21 mouse cellular contexts compared by ENCODE assay signal in genomic region chr13:43505798-43506197, GRCm38 (mm10). TPM values are rescaled to one million over a fixed set of nuclear protein-coding genes. Genes with fewer than 3 reads are reported as not detected.
DNase-seq lines count a peak whose midpoint lies in the region; ATAC-seq and TF ChIP-seq lines count a peak whose summit lies in the region.
"Had no signal": no experiment of that assay in that cellular context is flagged by ENCODE, and none has a peak within 500 bp of the region (broad histone marks: within the 10 kb centered on the region; RNA-seq: fewer than 3 reads in every experiment).

No protein-coding gene starts in this region.

- 64% methylated on average over 3 of the region's 3 CpGs for WGBS in liver, postnatal 0 days (ENCODE audit: insufficient replicate concordance)

- H3K9ac ChIP-seq in liver, postnatal 0 days (replicated peaks) = no peak overlapping the region
- H3K9ac ChIP-seq: embryonic facial prominence, embryonic 12.5 days; forebrain, embryonic 13.5 days; forebrain, embryonic 15.5 days; forebrain, postnatal 0 days had no signal

- TF ChIP-seq CTCF in liver, postnatal 0 days (IDR thresholded peaks at IDR 0.05; ENCODE audit: low read depth) = no peak

- no peak for DNase-seq in liver, postnatal 0 days
- no peak for DNase-seq in liver
- peak; percentile 71 for DNase-seq in 416B (ENCODE audit: low read depth)
- DNase-seq in thymus, postnatal 4 days = no peak
- no peak for DNase-seq in right cerebral cortex, postnatal 36 days (ENCODE audit: low spot score in 2 of 2)
- no peak for DNase-seq in adrenal gland, adult 8-10 months
- DNase-seq: adrenal gland, adult 2 months; adrenal gland, postnatal 14 days; adrenal gland, postnatal 36 days; cerebellum, adult 11 months; cerebellum, adult 18-20 months; cerebellum, adult 8-10 months; cerebellum, adult 9-11 months; cerebellum, postnatal 14 days; forebrain, postnatal 0 days had no signal

- no peak overlapping the region for H3K4me3 ChIP-seq in liver, postnatal 0 days (ENCODE audit: low read depth, low read length)
- H3K4me3 ChIP-seq: embryonic facial prominence, embryonic 10.5 days; embryonic facial prominence, embryonic 12.5 days; forebrain, embryonic 13.5 days; forebrain, embryonic 15.5 days had no signal

- no peaks in the 10 kb centered on the region for H3K36me3 ChIP-seq in liver, postnatal 0 days (replicated peaks; ENCODE audit: insufficient read depth, low read length)
- H3K36me3 ChIP-seq: embryonic facial prominence, embryonic 10.5 days; embryonic facial prominence, embryonic 12.5 days; forebrain, embryonic 15.5 days had no signal

- H3K27ac ChIP-seq in liver, postnatal 0 days (ENCODE audit: low read depth) = peak overlapping the region; percentile 44; the same call in 1 of the 2 replicates
- H3K27ac ChIP-seq: embryonic facial prominence, embryonic 10.5 days; embryonic facial prominence, embryonic 12.5 days; forebrain, embryonic 13.5 days; forebrain, embryonic 15.5 days had no signal

- no peak overlapping the region for H3K4me2 ChIP-seq in liver, postnatal 0 days (ENCODE audit: low read depth, low read length)
- H3K4me2 ChIP-seq: embryonic facial prominence, embryonic 12.5 days; forebrain, embryonic 13.5 days; forebrain, embryonic 15.5 days had no signal

- no peak for ATAC-seq in liver, postnatal 0 days
- ATAC-seq in granulocyte monocyte progenitor cell, adult 5-6 weeks (replicated peaks; ENCODE audit: poor library complexity, severe bottlenecking) = peak; percentile 90
- peak; percentile 85 for ATAC-seq in megakaryocyte, adult 5-6 weeks (ENCODE audit: poor library complexity, severe bottlenecking)
- ATAC-seq: forebrain, embryonic 13.5 days; forebrain, embryonic 15.5 days; forebrain, postnatal 0 days had no signal

- H3K4me1 ChIP-seq in liver, postnatal 0 days (ENCODE audit: insufficient read depth) = peaks cover 9% of the 10 kb centered on the region

- H3K27me3 ChIP-seq in liver, postnatal 0 days (ENCODE audit: insufficient read depth, low read length) = no peaks in the 10 kb centered on the region
- H3K27me3 ChIP-seq: embryonic facial prominence, embryonic 12.5 days; forebrain, embryonic 13.5 days; forebrain, embryonic 15.5 days had no signal

- no peaks in the 10 kb centered on the region for H3K9me3 ChIP-seq in liver, postnatal 0 days (ENCODE audit: low read length)
- H3K9me3 ChIP-seq: embryonic facial prominence, embryonic 10.5 days; embryonic facial prominence, embryonic 12.5 days; forebrain, embryonic 13.5 days; forebrain, embryonic 15.5 days had no signal

- TF ChIP-seq EP300 in liver, postnatal 0 days (IDR thresholded peaks at IDR 0.05; ENCODE audit: low read depth) = no peak

RNA-seq across cellular contexts. Expression of gene Ranbp9, which starts 24.7 kb away (rescaled TPM):
- polyA plus RNA-seq in liver, postnatal 0 days (2015; fragmentation: Nextera tagmentation; extraction: Ambion mirVana) = 3.0 and 4.6 TPM in 2 replicates
- total RNA-seq in granulocyte monocyte progenitor cell, adult 5-6 weeks (2014; fragmentation: Nextera tagmentation) = 41.5 and 46.1 TPM in 2 replicates
- total RNA-seq in granulocyte monocyte progenitor cell, adult 5-6 weeks (2017) = 56.4 and 84.0 TPM in 2 replicates
- total RNA-seq in megakaryocyte, adult 5-6 weeks (2015) = 117 and 133 TPM in 2 replicates
- total RNA-seq in megakaryocyte, adult 5-6 weeks (2017) = 119 and 134 TPM in 2 replicates
- 10 to 100 TPM; 55.1 to 70.8 (median 61.1) TPM for total RNA-seq in adrenal gland, adult 8-10 months (2022)

RNA-seq across cellular contexts. Expression of gene Mcur1, which starts 54.2 kb away (rescaled TPM):
- 8.8 and 8.9 TPM in 2 replicates for polyA plus RNA-seq in liver, postnatal 0 days (2015; fragmentation: Nextera tagmentation; extraction: Ambion mirVana)
- 17.1 and 19.3 TPM in 2 replicates for total RNA-seq in granulocyte monocyte progenitor cell, adult 5-6 weeks (2014; fragmentation: Nextera tagmentation)
- 12.4 TPM in 2 replicates for total RNA-seq in granulocyte monocyte progenitor cell, adult 5-6 weeks (2017)
- total RNA-seq in megakaryocyte, adult 5-6 weeks (2015) = 28.5 and 35.3 TPM in 2 replicates
- 21.3 and 25.6 TPM in 2 replicates for total RNA-seq in megakaryocyte, adult 5-6 weeks (2017)
- 10 to 100 TPM; 28.4 to 44.0 (median 34.8) TPM for total RNA-seq in adrenal gland, adult 8-10 months (2022)
